Mouse (Mus musculus) stomach, embryonic 14.5 days (tissue): ENCODE measurements around the gene 9430097D07Rik. TPM values are rescaled to one million over a fixed set of nuclear protein-coding genes. Genes with fewer than 3 reads are reported as not detected.

Experiments used
- ATAC-seq: fragments of 200-750 bp; cut with Nextera tagmentation; 2 replicates; pipeline ENCODE4 v1.8.0; 2017; ENCODE audit warnings: low read depth, moderate TSS enrichment; ENCODE audit not compliant: insufficient number of reproducible peaks, insufficient read depth, low FRiP score
- H3K27ac ChIP-seq: fragments of 300-500 bp; sonication (generic); 2 replicates; pipeline ENCODE4 v1.5.1; 2014; ENCODE audit warnings: mild to moderate bottlenecking, low read length, moderate library complexity, mixed read lengths
- H3K27me3 ChIP-seq: fragments of 300-500 bp; sonication (generic); 2 replicates; pipeline ENCODE4 v1.6.1; 2014; ENCODE audit warnings: low read length, control low read depth, mixed read lengths; ENCODE audit not compliant: control insufficient read depth, insufficient read depth
- H3K36me3 ChIP-seq: fragments of 300-500 bp; sonication (generic); 2 replicates; pipeline ENCODE4 v1.6.1; 2014; ENCODE audit warnings: mild to moderate bottlenecking, control low read depth, low read length, moderate library complexity, mixed read lengths; ENCODE audit not compliant: control insufficient read depth, insufficient read depth
- H3K4me1 ChIP-seq: fragments of 300-500 bp; sonication (generic); 2 replicates; pipeline ENCODE4 v1.6.1; 2014; ENCODE audit warnings: low read length, control low read depth, mixed read lengths; ENCODE audit not compliant: control insufficient read depth, insufficient read depth
- H3K4me2 ChIP-seq: fragments of 300-500 bp; sonication (generic); replicated peaks from 2 replicates; pipeline ENCODE4 v1.6.1; 2014; ENCODE audit warnings: low read depth, low read length, control low read depth
- H3K4me3 ChIP-seq: fragments of 300-500 bp; sonication (generic); 2 replicates; pipeline ENCODE4 v1.5.1; 2014; ENCODE audit warnings: low read depth, low read length, control low read depth
- H3K9ac ChIP-seq: fragments of 300-500 bp; sonication (generic); replicated peaks from 2 replicates; pipeline ENCODE4 v1.6.1; 2014; ENCODE audit warnings: low read depth, mild to moderate bottlenecking, control low read depth, low read length, moderate library complexity, mixed read lengths
- H3K9me3 ChIP-seq: fragments of 300-500 bp; sonication (generic); 2 replicates; pipeline ENCODE4 v1.6.1; 2016; ENCODE audit warnings: low read depth, low read length, control low read depth; ENCODE audit not compliant: control insufficient read depth
- WGBS: fragments of 180-500 bp; shearing (Covaris S2); extraction: QIAGEN DNeasy Blood & Tissue Kit; methylation state at CpG from one replicate; pipeline ENCODE4 v1.1.7; 2014; 5-methylcytosine and 5-hydroxymethylcytosine counted together
- polyA plus RNA-seq: library from polyadenylated mRNA; unstranded; fragments of >200 nt; fragmentation: Nextera tagmentation; extraction: Ambion mirVana; gene quantifications from 2 replicates; pipeline ENCODE4 v1.2.1, GENCODE M21; 2014

Gene 9430097D07Rik
- polyA plus RNA-seq, 1 experiment from 2014 or later = not detected

DNA sequence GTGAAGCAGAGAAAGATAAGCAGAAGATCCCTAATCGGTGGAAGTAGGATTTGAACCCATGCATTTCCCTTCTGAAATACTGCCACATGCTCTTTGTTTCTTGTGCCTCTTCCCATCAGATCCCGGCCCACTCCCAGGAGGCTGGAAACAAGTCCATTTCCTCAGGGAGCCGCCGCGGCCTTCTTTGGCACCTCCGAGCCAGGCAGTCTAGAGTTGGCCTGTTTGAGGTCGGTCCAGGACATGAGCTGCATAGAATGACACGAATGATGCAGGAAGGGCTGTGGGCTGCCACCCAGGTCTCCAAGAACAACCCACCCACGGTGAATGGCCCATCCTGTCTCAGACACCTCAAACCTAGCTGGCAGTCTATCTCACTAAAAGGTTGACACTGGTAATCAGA is 1.0 kb upstream of the 9430097D07Rik start:
- Histone ChIP-seq H3K27ac (no peak overlapping the region), H3K27me3 (0 out of 2 replicates have a peak, but pooled peaks cover 4% of the 10 kb centered on the region), H3K9ac (no peak overlapping the region), H3K4me3 (no peak overlapping the region), H3K9me3 (no peaks in the 10 kb centered on the region), H3K4me2 (no peak overlapping the region), H3K36me3 (no peaks in the 10 kb centered on the region), H3K4me1 (peaks cover 7% of the 10 kb centered on the region; the same call in 1 of the 2 replicates)
- no peak for ATAC-seq
- 85% methylated on average over 9 of the region's 9 CpGs for WGBS

DNA sequence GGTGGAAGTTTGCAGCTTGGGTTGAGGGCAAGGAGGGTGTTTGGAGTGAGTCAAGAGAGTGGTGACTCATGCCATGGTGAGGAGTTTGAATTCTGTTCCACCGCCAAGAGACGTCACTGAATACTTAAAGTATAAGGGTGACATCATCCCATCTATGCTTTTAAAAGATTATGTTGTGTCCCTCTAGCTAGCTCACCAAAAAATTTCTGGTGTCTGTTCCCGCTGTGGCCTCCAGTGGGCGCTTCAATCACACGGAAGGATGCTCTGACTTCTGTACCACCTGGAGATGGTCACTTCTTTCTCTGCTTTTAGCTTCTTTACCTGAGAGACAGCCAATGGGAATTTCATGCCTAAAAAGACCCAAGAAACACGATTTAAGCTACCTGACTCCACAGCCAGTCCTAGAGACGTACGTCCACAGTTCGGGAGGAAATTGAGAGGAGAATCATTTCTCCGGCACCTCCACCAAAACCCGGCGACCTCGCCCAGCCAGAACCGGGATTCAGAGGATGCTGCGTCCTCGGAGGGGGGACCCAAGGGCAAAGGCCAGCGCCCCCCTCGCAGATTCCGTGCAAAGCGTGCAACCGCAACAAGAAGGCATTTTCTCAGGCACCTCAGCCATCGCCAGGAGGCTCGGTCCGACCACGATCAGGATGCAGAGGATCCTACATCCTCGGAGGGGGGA is 441 bp downstream of the 9430097D07Rik start:
- ATAC-seq = no peak

DNA sequence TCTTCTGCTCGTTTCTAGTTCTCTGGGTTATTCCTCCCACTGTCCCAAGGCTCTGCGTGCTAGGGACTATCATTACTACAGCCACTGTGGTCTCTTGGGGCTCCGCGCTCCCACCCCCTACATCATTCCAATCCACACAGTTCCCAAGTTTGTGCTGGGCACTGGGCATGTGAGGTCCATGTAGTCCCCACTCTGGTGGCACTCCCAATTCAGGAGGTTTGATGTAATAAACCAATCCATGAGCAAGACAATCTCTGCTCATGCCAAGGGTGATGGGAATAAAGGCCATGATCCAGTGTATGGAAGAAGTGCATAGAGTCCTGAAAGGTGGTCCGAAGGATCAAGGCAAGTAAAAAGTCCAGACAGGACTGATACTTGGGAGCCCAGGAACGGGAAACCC is 987 bp downstream of the 9430097D07Rik start, which contains the start of gene Pip5kl1:
TSS of gene Pip5kl1 (plus strand) at position 301 of the 400 bp plus-strand sequence.
- peak within 1 kb of the TSS; percentile 63 for H3K4me2 ChIP-seq
- H3K4me3 ChIP-seq = peak within 1 kb of the TSS; percentile 33
- 77% methylated on average over 6 of the region's 6 CpGs for WGBS
- H3K27me3 ChIP-seq = 0 out of 2 replicates have a peak, but pooled peaks cover 1% of the 10 kb centered on the region
- H3K9ac ChIP-seq = peak within 1 kb of the TSS; percentile 40
- H3K4me1 ChIP-seq = peaks cover 11% of the 10 kb centered on the region; the same call in 1 of the 2 replicates
- H3K27ac ChIP-seq = no peak within 1 kb of the TSS
- no peaks in the 10 kb centered on the region for H3K36me3 ChIP-seq
- H3K9me3 ChIP-seq = no peaks in the 10 kb centered on the region
- no peak for ATAC-seq

More for the DNA sequence above, 441 bp downstream of the 9430097D07Rik start:
- peak overlapping the region; percentile 40 for H3K9ac ChIP-seq
- no peaks in the 10 kb centered on the region for H3K36me3 ChIP-seq
- 2% methylated on average over 26 of the region's 26 CpGs for WGBS
- peak overlapping the region; percentile 63 for H3K4me2 ChIP-seq
- peak overlapping the region; percentile 33 for H3K4me3 ChIP-seq
- peaks cover 11% of the 10 kb centered on the region; the same call in 1 of the 2 replicates for H3K4me1 ChIP-seq
- H3K9me3 ChIP-seq = no peaks in the 10 kb centered on the region
- no peak overlapping the region for H3K27ac ChIP-seq
- H3K27me3 ChIP-seq = 0 out of 2 replicates have a peak, but pooled peaks cover 4% of the 10 kb centered on the region

DNA sequence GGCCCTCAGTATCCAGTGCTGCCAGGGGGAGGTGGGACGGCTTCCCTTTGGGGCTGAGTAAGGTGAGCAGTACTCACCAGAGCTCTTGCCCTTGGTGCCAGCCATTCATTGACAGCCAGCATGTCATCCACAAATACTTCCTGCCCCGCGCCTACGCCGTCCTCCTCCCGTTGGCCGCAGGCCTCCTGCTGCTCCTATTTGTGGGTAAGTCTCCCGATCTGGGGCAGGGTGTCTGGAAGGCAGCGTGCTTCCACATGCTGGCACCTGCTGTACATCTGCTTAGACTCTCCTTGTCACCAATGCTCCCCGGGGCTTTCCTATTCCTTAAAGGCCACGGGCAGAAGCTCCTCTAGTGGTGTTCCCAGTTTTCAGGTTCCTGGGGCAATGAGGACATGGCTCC is 3.3 kb downstream of the 9430097D07Rik start:
- 92% methylated on average over 11 of the region's 11 CpGs for WGBS
- Histone ChIP-seq H3K27me3 (no peaks in the 10 kb centered on the region), H3K4me2 (no peak overlapping the region), H3K9ac (no peak overlapping the region), H3K36me3 (peaks cover 15% of the 10 kb centered on the region), H3K4me1 (peaks cover 11% of the 10 kb centered on the region; the same call in 1 of the 2 replicates), H3K27ac (no peak overlapping the region), H3K4me3 (no peak overlapping the region), H3K9me3 (no peaks in the 10 kb centered on the region)
- ATAC-seq = no peak

DNA sequence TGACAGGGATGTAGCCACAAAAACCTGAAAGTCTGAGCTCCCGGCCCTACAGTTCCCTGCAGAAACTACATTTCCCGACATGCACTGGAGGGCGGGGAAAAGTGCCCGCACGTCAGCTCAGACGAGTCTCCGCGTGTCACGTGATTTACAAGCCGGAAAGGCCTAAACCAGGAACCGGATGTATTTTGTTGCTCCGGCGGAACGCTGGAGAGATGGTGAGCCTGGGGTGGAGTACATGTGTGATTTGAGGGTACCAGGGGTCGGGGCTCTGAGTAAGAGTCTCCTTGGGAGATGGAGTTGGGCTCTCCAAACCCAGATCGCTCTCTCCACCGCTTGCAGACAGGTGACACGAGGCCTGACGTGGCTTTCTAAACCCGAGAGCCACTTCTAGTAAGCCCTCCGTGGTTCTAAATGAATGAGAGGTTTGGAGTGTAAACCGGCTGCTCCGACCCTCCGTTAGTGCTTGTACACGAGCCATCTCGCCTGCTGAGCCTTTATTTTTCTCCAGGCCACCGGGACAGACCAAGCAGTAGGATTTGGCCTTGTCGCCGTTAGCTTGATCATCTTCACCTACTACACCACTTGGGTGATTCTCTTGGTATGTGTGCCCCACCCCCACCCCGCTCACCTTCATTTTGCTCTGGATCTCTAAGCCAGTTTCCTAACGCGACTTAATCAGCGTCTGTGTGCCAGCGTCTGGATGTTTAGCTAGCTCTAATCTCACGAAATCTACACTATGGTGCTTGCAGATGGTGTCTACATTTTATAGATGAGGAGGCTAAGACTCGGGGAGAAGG is 4.6 kb downstream of the 9430097D07Rik start, which contains the start of gene Dpm2:
TSS of gene Dpm2 (plus strand) at position 161 of the 797 bp plus-strand sequence.
- Histone ChIP-seq H3K36me3 (peaks cover 23% of the 10 kb centered on the region), H3K4me2 (peak within 1 kb of the TSS; percentile 87), H3K4me1 (peaks cover 11% of the 10 kb centered on the region; the same call in 1 of the 2 replicates), H3K27me3 (no peaks in the 10 kb centered on the region), H3K27ac (peak within 1 kb of the TSS; percentile 46; the same call in 1 of the 2 replicates), H3K4me3 (peak within 1 kb of the TSS; percentile 73), H3K9me3 (no peaks in the 10 kb centered on the region), H3K9ac (peak within 1 kb of the TSS; percentile 67)
- peak; percentile 82 for ATAC-seq
- WGBS = 1% methylated on average over 36 of the region's 36 CpGs

DNA sequence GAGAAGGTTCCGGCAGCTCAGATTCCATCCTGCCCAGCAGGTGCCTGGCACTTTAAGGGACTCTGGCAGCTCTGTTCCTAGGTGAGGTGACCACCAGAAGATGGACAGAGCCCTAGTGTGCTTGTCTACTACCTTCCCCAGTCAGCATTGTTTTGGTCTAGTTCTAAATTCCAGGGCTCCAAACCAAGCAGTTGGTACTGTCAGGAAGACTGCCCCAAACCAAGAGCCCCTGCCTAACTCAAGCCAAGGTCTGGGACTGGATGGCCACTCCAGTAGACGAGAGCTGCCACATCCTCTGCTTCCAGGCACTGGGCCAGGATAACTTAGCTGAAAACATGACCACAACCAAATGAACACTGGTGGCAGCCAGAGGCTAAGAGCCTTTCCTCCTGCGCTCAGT is 6.5 kb downstream of the 9430097D07Rik start:
- H3K4me2 ChIP-seq = no peak overlapping the region
- H3K9me3 ChIP-seq = no peaks in the 10 kb centered on the region
- WGBS = 91% methylated on average over 3 of the region's 3 CpGs
- H3K27ac ChIP-seq = no peak overlapping the region
- no peak overlapping the region for H3K9ac ChIP-seq
- peaks cover 7% of the 10 kb centered on the region; the same call in 1 of the 2 replicates for H3K4me1 ChIP-seq
- H3K27me3 ChIP-seq = no peaks in the 10 kb centered on the region
- no peak for ATAC-seq
- no peak overlapping the region for H3K4me3 ChIP-seq
- peaks cover 41% of the 10 kb centered on the region for H3K36me3 ChIP-seq

DNA sequence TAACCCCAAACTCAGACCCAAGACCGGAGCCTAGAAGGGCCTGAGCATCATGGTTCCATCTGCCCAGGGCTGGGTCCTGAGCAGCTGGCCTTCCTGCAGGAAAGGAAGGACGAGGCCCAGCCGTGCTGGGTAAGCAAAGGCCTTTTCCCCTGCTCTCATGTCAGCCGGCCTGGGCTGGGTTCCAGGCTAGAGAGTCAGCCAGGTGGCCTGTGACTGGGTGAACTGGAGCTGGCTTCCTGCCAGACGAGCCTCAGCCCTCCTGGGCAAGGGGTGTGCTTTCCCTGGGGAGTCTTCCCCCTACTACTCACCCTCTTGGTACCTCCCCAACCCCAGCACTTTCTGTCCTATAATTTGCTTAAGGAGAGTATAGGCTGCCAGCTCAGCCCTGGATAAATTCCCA is 7.3 kb downstream of the 9430097D07Rik start:
- Histone ChIP-seq H3K4me2 (no peak overlapping the region), H3K9me3 (no peaks in the 10 kb centered on the region), H3K27me3 (no peaks in the 10 kb centered on the region), H3K4me1 (peaks cover 7% of the 10 kb centered on the region; the same call in 1 of the 2 replicates), H3K36me3 (peaks cover 49% of the 10 kb centered on the region), H3K4me3 (no peak overlapping the region), H3K9ac (no peak overlapping the region), H3K27ac (no peak overlapping the region)
- no peak for ATAC-seq
- WGBS = 71% methylated on average over 5 of the region's 5 CpGs

DNA sequence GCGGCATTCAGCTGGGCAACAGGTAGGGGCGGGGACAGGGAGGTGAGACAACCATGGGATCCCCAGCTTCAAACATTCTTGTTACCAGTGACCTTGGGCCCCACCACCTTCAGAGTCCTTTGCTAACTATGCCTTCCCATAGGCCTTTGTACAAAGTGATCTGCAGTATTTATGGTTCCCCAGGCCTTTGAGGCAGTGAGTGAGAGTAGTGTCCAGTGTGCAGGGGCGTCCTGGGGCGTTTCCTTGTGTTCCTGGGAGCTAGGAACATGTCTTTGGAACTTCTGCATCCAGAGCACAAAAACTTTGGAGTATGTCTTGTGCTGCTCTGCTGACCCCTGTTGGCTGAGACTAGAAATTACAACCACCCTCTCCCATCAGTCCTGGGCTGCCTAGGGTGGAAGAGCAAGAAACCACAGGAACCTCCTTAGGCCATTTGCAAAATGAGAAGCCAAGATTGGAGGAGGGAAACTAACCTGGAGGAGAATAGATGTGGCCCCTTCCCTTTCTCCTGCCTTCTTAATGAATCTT is 8.9 kb downstream of the 9430097D07Rik start:
- no peaks in the 10 kb centered on the region for H3K27me3 ChIP-seq
- H3K36me3 ChIP-seq = peaks cover 49% of the 10 kb centered on the region
- no peak overlapping the region for H3K4me3 ChIP-seq
- H3K4me1 ChIP-seq = peaks cover 4% of the 10 kb centered on the region; the same call in 1 of the 2 replicates
- WGBS = 37% methylated on average over 4 of the region's 4 CpGs
- no peaks in the 10 kb centered on the region for H3K9me3 ChIP-seq
- no peak overlapping the region for H3K9ac ChIP-seq
- H3K27ac ChIP-seq = no peak overlapping the region
- ATAC-seq = no peak; the same call in 1 of the 2 replicates
- no peak overlapping the region for H3K4me2 ChIP-seq
